Mouse (Mus musculus) adipocyte (in vitro differentiated cells): ENCODE data around the gene Xrcc1.
A peak's percentile ranks its signal among the peaks of the same experiment; 100 is the strongest.

Experiments used
- DNase-seq: peaks from one replicate; pipeline ENCODE4 v3.0.0-alpha.2; 2016; ENCODE audit warnings: low spot score

The Xrcc1 gene

GRCm38 (mm10) chr7:24529580-24529979 is 16.5 kb upstream of the Xrcc1 start:
- DNase-seq = no peak

DNA sequence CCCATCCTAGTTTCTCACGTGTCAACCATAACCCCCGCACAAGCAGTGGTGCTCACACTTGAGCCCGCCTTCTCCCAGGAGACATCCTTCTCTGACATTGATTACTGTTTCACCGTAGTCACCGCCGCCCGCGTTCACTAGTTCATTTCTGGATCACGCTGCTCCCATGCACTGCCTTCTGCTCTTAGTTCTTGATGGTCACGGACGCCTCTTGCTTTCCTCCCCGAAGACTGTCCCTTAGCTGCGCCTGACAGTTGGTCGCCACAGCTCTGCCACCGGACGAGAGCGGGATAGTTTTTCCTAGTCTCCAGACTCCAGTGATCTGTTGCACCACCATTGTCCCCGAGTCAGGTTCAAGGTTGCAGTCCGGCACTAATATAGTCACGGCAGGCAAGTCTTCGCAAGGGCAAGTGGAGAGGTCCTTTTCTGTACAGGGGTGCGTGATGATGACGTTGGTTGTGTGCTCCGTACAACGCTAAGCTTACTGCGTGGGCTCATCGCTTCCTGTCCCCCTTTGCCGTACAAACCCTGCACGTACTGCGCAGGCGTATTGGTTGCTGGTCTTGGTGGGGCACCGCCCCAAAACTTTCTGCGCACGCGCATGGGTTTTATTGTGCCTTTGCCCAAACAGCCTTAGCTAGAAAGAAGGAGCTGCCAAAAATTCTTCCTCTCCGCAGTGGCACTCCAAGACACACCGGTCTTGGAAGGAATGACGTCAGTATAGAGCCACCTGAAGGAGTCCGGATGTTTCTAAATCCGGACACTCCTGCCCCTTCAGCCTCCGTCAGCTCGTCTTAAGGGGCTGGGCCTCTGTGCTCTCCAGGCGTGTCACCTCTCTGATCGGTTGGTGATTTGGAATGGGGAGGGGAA is 15.8 kb upstream of the Xrcc1 start, which contains the start of gene Irgq:
TSS of gene Irgq (plus strand) at position 628 of the 870 bp plus-strand sequence.
- peak; percentile 99 for DNase-seq

DNA sequence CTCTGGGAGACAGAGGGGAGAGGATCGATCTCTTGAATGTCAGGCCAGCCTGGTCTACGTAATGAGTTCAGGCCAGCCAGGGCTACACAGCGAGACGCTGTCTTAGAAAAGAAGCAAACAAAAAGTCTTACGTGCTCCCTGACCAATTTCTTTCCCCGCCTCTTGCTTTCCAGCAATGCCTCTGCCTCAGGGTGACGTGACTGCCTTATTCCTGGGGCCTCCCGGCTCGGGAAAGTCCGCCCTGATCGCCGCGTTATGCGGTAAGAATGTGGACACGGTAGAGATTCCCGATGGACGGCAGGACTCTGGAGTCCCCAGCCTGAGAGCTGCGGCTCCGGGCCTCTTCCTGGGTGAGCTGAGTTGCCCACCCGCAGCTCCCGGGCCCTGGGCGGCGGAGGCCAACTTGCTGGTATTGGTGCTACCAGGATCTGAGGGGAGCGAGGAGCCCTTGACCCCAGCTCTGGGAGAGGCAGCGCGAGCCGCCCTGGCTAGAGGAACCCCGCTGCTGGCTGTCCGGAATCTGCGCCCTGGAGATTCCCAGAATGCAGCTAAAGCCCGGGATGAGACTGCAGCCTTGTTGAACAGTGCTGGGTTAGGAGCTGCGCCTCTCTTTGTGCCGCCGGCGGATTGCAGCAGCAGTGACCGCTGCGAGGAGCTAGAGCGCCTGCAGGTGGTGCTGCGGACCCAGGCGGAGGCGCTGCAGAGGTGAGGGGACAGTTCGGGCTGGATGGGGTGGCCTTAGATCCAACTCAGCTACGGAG is 14.7 kb upstream of the Xrcc1 start:
- DNase-seq = peak; percentile 65

DNA sequence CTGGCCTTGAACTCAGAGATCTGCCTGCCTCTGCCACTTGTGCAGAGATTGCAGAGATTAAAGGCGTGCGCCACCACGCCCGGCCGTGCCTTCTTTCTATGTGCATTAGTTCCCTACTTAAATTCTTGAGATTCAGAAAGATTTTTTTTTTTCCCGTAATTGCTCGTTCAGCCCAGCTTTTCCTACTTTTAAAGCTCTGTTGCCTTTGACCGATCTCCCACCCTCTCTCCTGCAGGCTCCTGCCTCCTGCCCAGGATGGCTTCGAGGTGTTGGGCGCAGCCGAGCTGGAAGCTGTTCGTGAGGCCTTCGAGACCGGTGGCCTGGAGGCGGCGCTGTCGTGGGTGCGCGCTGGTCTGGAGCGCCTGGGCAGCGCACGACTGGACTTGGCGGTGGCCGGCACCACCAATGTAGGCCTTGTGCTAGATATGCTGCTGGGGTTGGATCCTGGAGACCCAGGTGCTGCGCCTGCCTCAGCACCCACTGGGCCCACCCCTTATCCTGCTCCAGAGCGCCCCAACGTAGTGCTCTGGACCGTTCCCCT is 13.0 kb upstream of the Xrcc1 start:
- no peak for DNase-seq

DNA sequence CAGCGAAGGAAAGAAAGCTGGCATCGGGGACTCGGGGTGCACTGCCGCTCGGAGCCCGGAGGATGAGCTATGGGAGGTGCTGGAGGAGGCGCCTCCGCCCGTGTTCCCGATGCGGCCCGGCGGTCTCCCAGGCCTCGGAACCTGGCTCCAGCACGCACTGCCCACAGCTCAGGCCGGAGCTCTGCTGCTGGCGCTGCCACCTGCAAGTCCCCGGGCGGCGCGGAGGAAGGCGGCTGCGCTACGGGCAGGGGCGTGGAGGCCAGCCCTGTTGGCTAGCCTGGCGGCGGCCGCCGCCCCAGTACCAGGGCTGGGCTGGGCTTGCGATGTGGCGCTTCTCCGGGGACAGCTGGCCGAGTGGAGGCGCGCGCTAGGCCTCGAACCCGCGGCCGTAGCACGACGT is 12.3 kb upstream of the Xrcc1 start:
- no peak for DNase-seq

- no peak for DNase-seq
These were observed 11.8 kb upstream of the Xrcc1 start for GRCm38 (mm10) chr7:24534301-24534700.

- no peak for DNase-seq
These were observed 9.0 kb upstream of the Xrcc1 start for GRCm38 (mm10) chr7:24537081-24537480.

GRCm38 (mm10) chr7:24537591-24537990 is 8.5 kb upstream of the Xrcc1 start:
- DNase-seq = no peak

DNA sequence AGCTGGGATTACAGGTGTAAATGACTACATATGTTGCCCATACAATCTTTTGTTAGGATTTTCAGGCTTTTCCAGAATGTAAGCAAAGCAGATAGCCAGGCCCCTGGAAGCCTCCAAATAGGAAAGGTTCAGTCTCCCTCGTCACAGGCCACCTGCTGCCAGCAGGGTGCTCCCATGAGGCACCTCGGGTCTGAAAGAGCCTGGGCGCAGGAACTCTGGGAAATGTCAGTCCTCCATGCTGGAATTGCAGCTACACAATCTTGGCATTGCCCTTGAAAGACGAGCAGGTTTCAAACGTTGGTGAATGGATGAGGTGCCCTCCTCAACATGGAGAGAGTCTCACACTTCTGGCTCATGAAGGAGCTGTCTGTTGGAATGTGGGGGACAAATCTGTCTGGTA is 7.9 kb upstream of the Xrcc1 start:
- no peak for DNase-seq

GRCm38 (mm10) chr7:24538701-24539100 is 7.4 kb upstream of the Xrcc1 start:
- no peak for DNase-seq

DNA sequence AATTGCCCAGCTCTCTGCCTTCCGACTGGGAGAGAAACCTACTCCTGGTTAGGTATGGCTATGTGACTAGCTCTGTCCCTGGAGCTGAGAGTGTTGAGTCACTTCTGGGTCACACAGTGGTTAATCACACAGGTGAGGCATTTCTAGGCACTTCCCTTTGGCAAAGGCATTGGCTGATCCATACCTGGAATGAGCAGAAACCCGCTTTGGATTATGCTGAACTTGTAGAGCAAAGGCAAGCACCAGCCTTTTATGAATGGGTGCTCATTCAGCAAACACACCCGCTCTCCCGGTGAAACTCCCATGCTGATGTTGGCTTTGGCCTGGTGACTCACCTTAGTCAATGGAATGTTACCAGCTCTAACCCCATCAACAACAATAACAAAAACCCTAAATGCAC is 6.4 kb upstream of the Xrcc1 start:
- DNase-seq = no peak

DNA sequence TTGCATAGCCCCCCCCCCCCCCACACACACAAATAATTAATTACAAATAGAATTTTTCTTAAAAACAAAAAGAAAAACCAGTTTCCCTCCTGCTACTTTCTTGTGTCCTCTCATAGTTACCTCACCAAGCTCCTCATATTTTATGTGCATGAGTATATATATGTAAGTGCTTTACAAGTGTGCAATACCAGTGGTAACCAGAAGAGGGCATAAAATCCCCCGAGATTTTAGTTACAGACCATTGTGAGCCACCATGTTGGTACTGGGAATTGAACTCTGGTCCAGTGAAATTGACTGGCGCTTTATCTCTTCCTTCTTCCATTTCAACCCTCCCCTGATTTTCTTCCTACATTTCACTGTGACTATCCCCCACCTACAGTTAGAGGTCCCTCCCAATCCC is 1.6 kb upstream of the Xrcc1 start:
- DNase-seq = no peak

- peak; percentile 98 for DNase-seq
These were observed 723 bp downstream of the Xrcc1 start for GRCm38 (mm10) chr7:24546634-24547389.

DNA sequence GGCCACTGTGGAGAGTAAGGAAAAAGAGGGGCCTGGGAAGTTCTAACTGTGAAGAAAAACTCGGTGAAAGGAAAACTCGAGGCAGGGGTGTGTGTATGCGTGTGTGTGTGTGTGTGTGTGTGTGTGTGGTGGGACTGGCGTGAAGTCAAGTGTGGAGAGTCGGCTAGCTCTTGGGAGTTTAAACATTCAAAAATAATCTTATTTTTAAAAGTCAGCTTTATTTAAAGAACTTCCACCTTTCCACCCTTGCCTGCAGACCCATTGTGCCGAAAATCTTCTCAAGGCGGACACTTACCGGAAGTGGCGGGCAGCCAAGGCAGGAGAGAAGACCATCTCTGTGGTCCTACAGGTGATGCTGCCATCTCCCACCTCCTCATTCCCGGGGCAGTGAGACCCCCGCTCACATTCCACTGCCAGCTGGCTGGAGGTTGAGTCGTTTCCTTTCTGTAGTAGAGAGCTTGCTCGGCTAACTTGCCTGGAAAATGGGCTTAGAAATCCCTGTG is 1.5 kb downstream of the Xrcc1 start:
- DNase-seq = no peak

DNA sequence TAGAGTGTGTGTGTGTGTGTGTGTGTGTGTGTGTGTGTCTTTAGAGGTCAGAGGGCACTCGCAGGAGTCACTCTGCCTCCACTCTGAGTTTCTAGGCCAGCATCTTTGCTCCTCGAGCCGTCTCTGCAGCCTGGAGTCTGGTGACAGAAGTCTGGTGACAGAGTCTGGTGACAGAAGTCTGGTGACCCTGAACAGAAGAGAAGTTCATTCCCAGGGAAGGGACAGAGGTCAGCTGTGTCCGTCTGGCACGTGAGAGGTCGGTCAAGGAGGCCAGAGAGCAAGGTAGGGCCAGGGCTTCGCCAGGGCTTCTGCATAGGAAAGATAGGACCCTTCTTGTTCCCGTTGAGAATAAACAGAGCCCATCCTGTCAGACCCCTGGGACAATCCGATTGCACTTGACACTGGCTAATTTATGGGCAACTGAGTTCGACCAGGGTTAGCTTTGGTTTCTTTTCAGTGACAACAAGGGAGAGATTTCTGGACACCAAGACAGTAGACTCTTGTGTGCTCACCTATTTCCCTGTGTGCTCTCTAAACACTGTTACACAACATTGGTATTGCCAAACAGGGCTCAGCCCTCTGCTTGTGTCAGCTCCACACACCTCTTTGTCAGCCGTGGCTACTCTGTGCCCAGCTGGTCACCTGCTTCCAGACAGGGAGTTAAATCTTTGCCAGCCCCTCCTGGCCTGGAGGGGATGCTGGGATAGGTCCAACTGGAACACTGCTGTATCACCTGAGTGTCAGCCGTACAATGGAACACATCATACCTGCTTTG is 6.1 kb downstream of the Xrcc1 start:
- DNase-seq = no peak

DNA sequence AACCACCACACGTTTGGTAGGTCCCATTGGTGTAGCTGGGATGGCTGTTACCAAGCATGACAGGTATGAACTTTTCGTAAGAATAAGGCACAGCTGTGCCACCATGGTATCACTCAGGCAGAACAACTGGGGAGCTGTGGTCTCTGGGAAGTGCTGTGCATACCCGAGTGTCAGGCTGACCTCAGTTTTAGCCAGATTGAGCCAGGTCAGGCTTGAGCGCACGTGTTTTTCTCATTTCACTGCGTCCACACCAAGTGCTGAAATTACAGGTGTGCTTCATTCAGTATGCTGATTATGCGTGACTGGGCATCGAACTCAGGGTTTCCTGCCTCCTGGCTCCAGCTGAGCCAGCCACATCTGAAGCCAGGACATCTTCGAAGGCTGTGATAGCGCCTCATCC is 9.7 kb downstream of the Xrcc1 start:
- no peak for DNase-seq

DNA sequence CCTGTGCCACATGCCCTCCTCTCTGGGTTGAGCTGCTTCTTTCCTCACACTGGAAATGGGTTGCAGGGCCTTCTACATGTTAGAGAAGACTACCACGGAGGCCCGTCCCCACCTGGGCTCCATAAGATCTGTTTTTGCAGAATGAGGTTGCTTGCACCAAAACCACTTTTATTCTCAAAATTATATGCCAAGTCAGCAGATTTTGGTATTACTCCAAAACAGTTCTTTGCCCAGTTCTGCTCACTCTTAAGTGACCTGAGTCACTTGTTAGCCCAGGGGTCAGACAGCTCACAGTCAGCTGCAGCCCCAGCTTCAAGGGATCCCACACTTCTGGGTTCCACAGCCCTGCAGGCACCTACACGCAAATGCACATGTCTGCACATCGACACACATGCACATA is 15.4 kb downstream of the Xrcc1 start:
- DNase-seq = no peak

- no peak for DNase-seq
These were observed 17.2 kb downstream of the Xrcc1 start for GRCm38 (mm10) chr7:24563191-24563836.

GRCm38 (mm10) chr7:24563837-24564206 is 17.7 kb downstream of the Xrcc1 start:
- DNase-seq = no peak

GRCm38 (mm10) chr7:24564607-24565265 is 18.6 kb downstream of the Xrcc1 start:
- peak; percentile 51 for DNase-seq
